Mouse (Mus musculus) forebrain, embryonic 12.5 days (tissue): ENCODE results near the gene Stt3a. TPM values are rescaled to one million over a fixed set of nuclear protein-coding genes. Genes with fewer than 3 reads are reported as not detected.

Experiments
- ATAC-seq: fragments of 200-750 bp; cut with Nextera tagmentation; 2 replicates; pipeline ENCODE4 v1.8.0; 2017; ENCODE audit warnings: moderate TSS enrichment; ENCODE audit not compliant: low FRiP score
- H3K27ac ChIP-seq: fragments of 300-500 bp; sonication (generic); 2 replicates; pipeline ENCODE4 v1.5.1; 2016; ENCODE audit warnings: mild to moderate bottlenecking
- H3K27me3 ChIP-seq: fragments of 300-500 bp; sonication (generic); 2 replicates; pipeline ENCODE4 v1.6.1; 2016; ENCODE audit warnings: mild to moderate bottlenecking
- H3K36me3 ChIP-seq: fragments of 300-500 bp; sonication (generic); replicated peaks from 2 replicates; pipeline ENCODE4 v1.6.1; 2016; ENCODE audit warnings: mild to moderate bottlenecking
- H3K4me1 ChIP-seq: fragments of 300-500 bp; sonication (generic); 2 replicates; pipeline ENCODE4 v1.6.1; 2016
- H3K4me2 ChIP-seq: fragments of 300-500 bp; sonication (generic); 2 replicates; pipeline ENCODE4 v1.6.1; 2016; ENCODE audit warnings: mild to moderate bottlenecking, moderate library complexity
- H3K4me3 ChIP-seq: fragments of 300-500 bp; sonication (generic); replicated peaks from 2 replicates; pipeline ENCODE4 v1.5.1; 2016; ENCODE audit warnings: mild to moderate bottlenecking
- H3K9ac ChIP-seq: fragments of 300-500 bp; sonication (generic); 2 replicates; pipeline ENCODE4 v1.6.1; 2016; ENCODE audit warnings: mild to moderate bottlenecking
- H3K9me3 ChIP-seq: fragments of 300-500 bp; sonication (generic); 2 replicates; pipeline ENCODE4 v1.6.1; 2016
- WGBS: fragments of 180-500 bp; shearing (Covaris S2); methylation state at CpG from one replicate; pipeline ENCODE4 v1.1.7; 2016; 5-methylcytosine and 5-hydroxymethylcytosine counted together
- polyA plus RNA-seq: library from polyadenylated mRNA; unstranded; fragments of >200 nt; fragmentation: Nextera tagmentation; extraction: Ambion mirVana; gene quantifications from 2 replicates; pipeline ENCODE4 v1.2.1, GENCODE M21; 2016

The Stt3a gene
- polyA plus RNA-seq, 1 experiment from 2014 or later, result 144 TPM

GRCm38 (mm10) chr9:36692920-36693319 is 74.6 kb downstream of the Stt3a start, which contains the start of gene Acrv1:
Gene Acrv1, plus strand, starts transcription at chr9:36693220.
- Histone ChIP-seq H3K9me3 (no peaks in the 10 kb centered on the region), H3K4me1 (no peaks in the 10 kb centered on the region), H3K9ac (no peak within 1 kb of the TSS), H3K27ac (no peak within 1 kb of the TSS), H3K27me3 (no peaks in the 10 kb centered on the region), H3K36me3 (no peaks in the 10 kb centered on the region), H3K4me3 (no peak within 1 kb of the TSS), H3K4me2 (no peak within 1 kb of the TSS)
- 66% methylated on average over 1 of the region's 1 CpGs for WGBS
- no peak for ATAC-seq

GRCm38 (mm10) chr9:36687329-36687728 is 80.2 kb downstream of the Stt3a start:
- no peaks in the 10 kb centered on the region for H3K9me3 ChIP-seq
- no peak overlapping the region for H3K9ac ChIP-seq
- H3K4me3 ChIP-seq, result no peak overlapping the region
- no peaks in the 10 kb centered on the region for H3K36me3 ChIP-seq
- H3K4me1 ChIP-seq, result no peaks in the 10 kb centered on the region
- no peak overlapping the region for H3K27ac ChIP-seq
- no peak for ATAC-seq
- no peak overlapping the region for H3K4me2 ChIP-seq
- no peaks in the 10 kb centered on the region for H3K27me3 ChIP-seq

GRCm38 (mm10) chr9:36681424-36681823 is 86.1 kb downstream of the Stt3a start:
- H3K9ac ChIP-seq, result no peak overlapping the region
- WGBS, result 74% methylated on average over 2 of the region's 2 CpGs
- H3K27me3 ChIP-seq, result no peaks in the 10 kb centered on the region
- no peaks in the 10 kb centered on the region for H3K36me3 ChIP-seq
- no peak overlapping the region for H3K27ac ChIP-seq
- no peaks in the 10 kb centered on the region for H3K4me1 ChIP-seq
- H3K9me3 ChIP-seq, result no peaks in the 10 kb centered on the region
- ATAC-seq, result no peak
- H3K4me2 ChIP-seq, result no peak overlapping the region
- no peak overlapping the region for H3K4me3 ChIP-seq

Other genes starting within 250 kb of the Stt3a start
- gene Gm5615, start 225.7 kb downstream of the Stt3a start, polyA plus RNA-seq, result not detected in 2 replicates
- gene Gm17689, start 185.0 kb downstream of the Stt3a start, polyA plus RNA-seq, result not detected in 2 replicates
- gene A630095E13Rik, start 124.3 kb downstream of the Stt3a start, polyA plus RNA-seq, result not detected in 2 replicates
- gene Acrv1, start 74.5 kb downstream of the Stt3a start, polyA plus RNA-seq, result not detected in 2 replicates
- gene Chek1, start 40.6 kb downstream of the Stt3a start, polyA plus RNA-seq, result 53.7 and 55.7 TPM in 2 replicates
- gene Ei24, start 29.7 kb upstream of the Stt3a start, polyA plus RNA-seq, result 111 and 118 TPM in 2 replicates
- gene Fez1, start 54.2 kb upstream of the Stt3a start, polyA plus RNA-seq, result 446 and 473 TPM in 2 replicates